Comparison of ENCODE assay signal across 27 mouse cellular contexts in the genomic region with DNA sequence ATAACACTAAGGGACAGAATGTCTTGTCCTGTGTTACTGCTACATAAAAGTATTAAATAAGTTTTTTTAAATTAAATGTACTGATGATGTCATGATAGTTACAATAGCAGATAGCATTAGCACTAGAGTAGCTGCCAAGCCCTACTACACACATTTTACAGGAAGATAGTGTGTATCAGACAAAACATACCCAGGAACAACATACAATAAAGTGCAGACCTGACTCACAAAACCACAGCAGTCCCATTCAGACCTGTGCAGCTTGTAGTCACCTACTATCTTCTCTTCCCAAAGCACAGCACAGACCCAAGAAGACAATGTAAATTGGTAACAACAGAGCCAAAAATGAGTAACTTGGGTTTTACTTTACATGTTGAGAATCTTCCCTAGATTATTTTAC. TPM values are rescaled to one million over a fixed set of nuclear protein-coding genes. Genes with fewer than 3 reads are reported as not detected.
DNase-seq lines count a peak whose midpoint lies in the region; ATAC-seq and TF ChIP-seq lines count a peak whose summit lies in the region.
"Had no signal": no experiment of that assay in that cellular context is flagged by ENCODE, and none has a peak within 500 bp of the region (broad histone marks: within the 10 kb centered on the region; RNA-seq: fewer than 3 reads in every experiment).

No protein-coding gene starts in this region.

- no peaks in the 10 kb centered on the region for H3K27me3 ChIP-seq in MEL (ENCODE audit: control insufficient read depth in 1 of 2, insufficient read depth in 2 of 2, low read length in 2 of 2)
- H3K27me3 ChIP-seq in embryonic facial prominence, embryonic 10.5 days (replicated peaks; ENCODE audit: low read depth, poor library complexity, severe bottlenecking): no peaks in the 10 kb centered on the region
- H3K27me3 ChIP-seq: CH12.LX; embryonic facial prominence, embryonic 12.5 days; forebrain, embryonic 13.5 days; forebrain, embryonic 15.5 days had no signal

- no peak for TF ChIP-seq RAD21 in MEL (IDR thresholded peaks at IDR 0.05; ENCODE audit: low read depth, low read length)

- no peaks in the 10 kb centered on the region for H3K9me3 ChIP-seq in MEL (replicated peaks; ENCODE audit: insufficient read depth, low read length)
- H3K9me3 ChIP-seq in embryonic facial prominence, embryonic 10.5 days: no peaks in the 10 kb centered on the region
- H3K9me3 ChIP-seq: embryonic facial prominence, embryonic 12.5 days; forebrain, embryonic 13.5 days; forebrain, embryonic 15.5 days; G1E had no signal

- no peak for TF ChIP-seq CTCF in MEL (IDR thresholded peaks at IDR 0.05 in 2 of 3, conservative IDR thresholded peaks at IDR 0.05 in 1 of 3; ENCODE audit: control insufficient read depth in 1 of 3, insufficient read depth in 1 of 3, low read depth in 2 of 3, low read length in 3 of 3, poor library complexity in 1 of 3, severe bottlenecking in 1 of 3)

- H3K27ac ChIP-seq in MEL (ENCODE audit: control insufficient read depth, low read depth, low read length): no peak overlapping the region
- no peak overlapping the region for H3K27ac ChIP-seq in embryonic facial prominence, embryonic 10.5 days (replicated peaks)
- H3K27ac ChIP-seq: embryonic facial prominence, embryonic 12.5 days; forebrain, embryonic 13.5 days; forebrain, embryonic 15.5 days had no signal

- no peaks in the 10 kb centered on the region for H3K79me2 ChIP-seq in MEL (ENCODE audit: control insufficient read depth, insufficient read depth, low read length, poor library complexity)

- TF ChIP-seq EP300 in MEL (IDR thresholded peaks at IDR 0.05; ENCODE audit: low read depth in 1 of 2, low read length in 2 of 2): 0 out of 4 replicates have a peak, but pooled peaks of 1 of the 2 experiments have one; percentile 6

- peaks cover 4 to 5% of the 10 kb centered on the region in 2 experiments for H3K4me1 ChIP-seq in MEL (ENCODE audit: control insufficient read depth in 1 of 2, insufficient read depth in 2 of 2, low read length in 2 of 2)
- H3K4me1 ChIP-seq in embryonic facial prominence, embryonic 10.5 days: no peaks in the 10 kb centered on the region
- H3K4me1 ChIP-seq: embryonic facial prominence, embryonic 12.5 days; forebrain, embryonic 13.5 days; forebrain, embryonic 15.5 days had no signal

- H3K9ac ChIP-seq in MEL (ENCODE audit: control insufficient read depth, low read depth, low read length, poor library complexity, severe bottlenecking): no peak overlapping the region
- H3K9ac ChIP-seq: embryonic facial prominence, embryonic 12.5 days; forebrain, embryonic 13.5 days; forebrain, embryonic 15.5 days; forebrain, postnatal 0 days had no signal

- H3K36me3 ChIP-seq in MEL (ENCODE audit: control insufficient read depth in 1 of 2, insufficient read depth in 2 of 2, low read length in 2 of 2): peaks cover 17 to 64% of the 10 kb centered on the region in 2 experiments
- peaks cover 99% of the 10 kb centered on the region for H3K36me3 ChIP-seq in embryonic facial prominence, embryonic 10.5 days (replicated peaks)

- peak; percentile 29 for DNase-seq in heart, adult 11 months
- no peak for DNase-seq in heart, postnatal 4 days
- DNase-seq in MEL (ENCODE audit: low read depth, low spot score): peak; percentile 18
- DNase-seq in embryonic facial prominence, embryonic 10.5 days (ENCODE audit: low spot score): no peak
- DNase-seq: adrenal gland, adult 2 months; adrenal gland, postnatal 10 days; adrenal gland, postnatal 25 days; B cell, adult 2 months; cerebellum, adult 11 months; cerebellum, adult 18-20 months; cerebellum, adult 8-10 months; cerebellum, adult 9-11 months; cerebellum, postnatal 14 days; cerebellum, postnatal 36 days; embryo, embryonic 11 days; forebrain, postnatal 0 days had no signal

- no peak for TF ChIP-seq POLR2A in MEL (IDR thresholded peaks at IDR 0.05; ENCODE audit: control insufficient read depth in 1 of 2, insufficient read depth in 1 of 2, low read depth in 1 of 2, low read length in 2 of 2, poor library complexity in 1 of 2)

- H3K4me3 ChIP-seq in MEL (ENCODE audit: control insufficient read depth in 1 of 2, insufficient read depth in 1 of 2, low read depth in 2 of 2, low read length in 2 of 2): no peak overlapping the region
- no peak overlapping the region for H3K4me3 ChIP-seq in embryonic facial prominence, embryonic 10.5 days
- H3K4me3 ChIP-seq: embryonic facial prominence, embryonic 12.5 days; forebrain, embryonic 13.5 days; forebrain, embryonic 15.5 days had no signal

- peak; percentile 75 for ATAC-seq in megakaryocyte-erythroid progenitor cell, adult 5-6 weeks (replicated peaks; ENCODE audit: low FRiP score, low TSS enrichment, poor library complexity, severe bottlenecking)
- ATAC-seq: CD4-positive, CD25-positive, alpha-beta regulatory T cell, adult 4 months; forebrain, embryonic 13.5 days; forebrain, embryonic 15.5 days; forebrain, postnatal 0 days had no signal

TF ChIP-seq in MEL, 35 proteins besides CTCF, POLR2A, EP300 and RAD21:
- TF ChIP-seq TCF12 (IDR thresholded peaks at IDR 0.05; ENCODE audit: low read depth, low read length): peak; percentile 41; the same call in 1 of the 2 replicates
- TF ChIP-seq MAX (IDR thresholded peaks at IDR 0.05; ENCODE audit: low read length): no peak

RNA-seq across cellular contexts. Expression of a gene that starts 11.4 kb away (rescaled TPM):
- total RNA-seq in heart, postnatal 4 days (2021): under 1 TPM; 0.12 to 0.14 TPM
- total RNA-seq in MEL (2012; rRNA removed): 0.03 and 0.27 TPM in 2 replicates
- polyA plus RNA-seq in MEL (2012; ENCODE audit: insufficient read depth in 1 of 2, insufficient read length in 2 of 2, low read depth in 1 of 2, low replicate concordance in 2 of 2, missing spikeins in 1 of 2): under 1 TPM in 1 of 2 experiments, not detected in 1; 0.13 TPM
- total RNA-seq in megakaryocyte-erythroid progenitor cell, adult 5-6 weeks (2014; fragmentation: Nextera tagmentation): not detected in 2 replicates
- total RNA-seq in megakaryocyte-erythroid progenitor cell, adult 5-6 weeks (2017): not detected in 2 replicates
- 0.06 TPM in 1 of 2 replicates, not detected in the other for polyA plus RNA-seq in embryonic facial prominence, embryonic 10.5 days (2016; fragmentation: Nextera tagmentation; extraction: Ambion mirVana)
- total RNA-seq: adrenal gland, adult 2 months; adrenal gland, postnatal 10 days; adrenal gland, postnatal 25 days; CH12.LX; common myeloid progenitor, adult 5-6 weeks; forebrain, postnatal 0 days had no signal
- polyA plus RNA-seq: adrenal gland, adult 2 months; CD4-positive, CD25-positive, alpha-beta regulatory T cell, adult 4 months; forebrain, embryonic 11.5 days; forebrain, embryonic 13.5 days; forebrain, embryonic 15.5 days; forebrain, postnatal 0 days; G1E had no signal

RNA-seq across cellular contexts. Expression of a gene that starts 46.7 kb away (rescaled TPM):
- not detected for total RNA-seq in heart, postnatal 4 days (2021)
- 4.2 and 5.2 TPM in 2 replicates for total RNA-seq in MEL (2012; rRNA removed)
- polyA plus RNA-seq in MEL (2012; ENCODE audit: insufficient read depth in 1 of 2, insufficient read length in 2 of 2, low read depth in 1 of 2, low replicate concordance in 2 of 2, missing spikeins in 1 of 2): under 1 TPM in 1 of 2 experiments, not detected in 1; 0.42 TPM
- 0.94 TPM in 1 of 2 replicates, not detected in the other for total RNA-seq in megakaryocyte-erythroid progenitor cell, adult 5-6 weeks (2014; fragmentation: Nextera tagmentation)
- 0.09 and 1.9 TPM in 2 replicates for total RNA-seq in megakaryocyte-erythroid progenitor cell, adult 5-6 weeks (2017)
- polyA plus RNA-seq in embryonic facial prominence, embryonic 10.5 days (2016; fragmentation: Nextera tagmentation; extraction: Ambion mirVana): 0.14 and 0.17 TPM in 2 replicates
- total RNA-seq: adrenal gland, postnatal 10 days; adrenal gland, postnatal 25 days; common myeloid progenitor, adult 5-6 weeks; forebrain, postnatal 0 days had no signal
- polyA plus RNA-seq: adrenal gland, adult 2 months; brain, embryonic 14.5 days; CD4-positive, CD25-positive, alpha-beta regulatory T cell, adult 4 months; embryonic facial prominence, embryonic 12.5 days; embryonic facial prominence, embryonic 14.5 days; forebrain, embryonic 13.5 days; forebrain, embryonic 15.5 days; forebrain, postnatal 0 days; G1E had no signal

RNA-seq across cellular contexts. Expression of a gene that starts 47.0 kb away (rescaled TPM):
- total RNA-seq in heart, postnatal 4 days (2021): 10 to 100 TPM; 27.9 to 32.6 TPM
- total RNA-seq in MEL (2012; rRNA removed): 56.7 and 56.9 TPM in 2 replicates
- polyA plus RNA-seq in MEL (2012; ENCODE audit: insufficient read depth in 1 of 2, insufficient read length in 2 of 2, low read depth in 1 of 2, low replicate concordance in 2 of 2, missing spikeins in 1 of 2): 100 to 1,000 TPM in 1 of 2 experiments, 10 to 100 TPM in 1; 70.8 to 489 TPM
- total RNA-seq in megakaryocyte-erythroid progenitor cell, adult 5-6 weeks (2014; fragmentation: Nextera tagmentation): 145 and 151 TPM in 2 replicates
- 189 and 190 TPM in 2 replicates for total RNA-seq in megakaryocyte-erythroid progenitor cell, adult 5-6 weeks (2017)
- 30.8 and 35.3 TPM in 2 replicates for polyA plus RNA-seq in embryonic facial prominence, embryonic 10.5 days (2016; fragmentation: Nextera tagmentation; extraction: Ambion mirVana)

Comparison
In these comparisons a context has a peak if more than half of its experiments do, and no peak if none do; other contexts are left out.
1. DNase-seq: peak in heart, adult 11 months (single experiment) and MEL (single experiment); none in heart, postnatal 4 days (single experiment) and embryonic facial prominence, embryonic 10.5 days (single experiment).